Mouse (Mus musculus): ENCODE measurements at regions not wholly inside any gene's neighbourhood (a gene's known extent, or its start where the extent isn't known, plus 50 kb on each side); places are given as distances from the start of the nearest gene placed in this dataset.

GRCm38 (mm10) chr17:47112556-47113225 is 102.3 kb upstream of the Ubr2 start:
- TF ChIP-seq POLR2A (IDR thresholded peaks at IDR 0.05; ENCODE audit: borderline replicate concordance, control insufficient read depth, low read depth, low read length) (no peak), CTCF (IDR thresholded peaks at IDR 0.05; ENCODE audit: control insufficient read depth, insufficient read depth, low read length) (peak; percentile 42; the same call in 1 of the 2 replicates)
- 84% methylated on average over 16 of the region's 16 CpGs for WGBS

GRCm38 (mm10) chr17:47110836-47111235 is 100.5 kb upstream of the Ubr2 start:
- Histone ChIP-seq H3K4me3 (replicated peaks; ENCODE audit: control insufficient read depth, low read depth, low read length) (no peak overlapping the region), H3K27ac (ENCODE audit: control insufficient read depth, insufficient read depth, low read depth, low read length, poor library complexity) (no peak overlapping the region), H3K4me1 (ENCODE audit: control insufficient read depth, insufficient read depth, low read length) (peaks cover 2% of the 10 kb centered on the region)
- 80% methylated on average over 4 of the region's 4 CpGs for WGBS
- TF ChIP-seq POLR2A (IDR thresholded peaks at IDR 0.05; ENCODE audit: borderline replicate concordance, control insufficient read depth, low read depth, low read length): no peak
- TF ChIP-seq CTCF (IDR thresholded peaks at IDR 0.05; ENCODE audit: control insufficient read depth, insufficient read depth, low read length): no peak

More at GRCm38 (mm10) chr17:47112556-47113225, 102.3 kb upstream of the Ubr2 start:
- Histone ChIP-seq H3K4me1 (ENCODE audit: control insufficient read depth, insufficient read depth, low read length) (no peaks in the 10 kb centered on the region; the same call in 1 of the 2 replicates), H3K27ac (ENCODE audit: control insufficient read depth, insufficient read depth, low read depth, low read length, poor library complexity) (no peak overlapping the region), H3K4me3 (replicated peaks; ENCODE audit: control insufficient read depth, low read depth, low read length) (no peak overlapping the region)

GRCm38 (mm10) chr17:47104328-47104727 is 94.0 kb upstream of the Ubr2 start:
- H3K27ac ChIP-seq (ENCODE audit: control insufficient read depth, insufficient read depth, low read depth, low read length, poor library complexity): no peak overlapping the region
- peaks cover 2% of the 10 kb centered on the region for H3K4me1 ChIP-seq (ENCODE audit: control insufficient read depth, insufficient read depth, low read length)
- no peak overlapping the region for H3K4me3 ChIP-seq (replicated peaks; ENCODE audit: control insufficient read depth, low read depth, low read length)
- no peak for TF ChIP-seq CTCF (IDR thresholded peaks at IDR 0.05; ENCODE audit: control insufficient read depth, insufficient read depth, low read length)
- no peak for TF ChIP-seq POLR2A (IDR thresholded peaks at IDR 0.05; ENCODE audit: borderline replicate concordance, control insufficient read depth, low read depth, low read length)
- 57% methylated on average over 4 of the region's 4 CpGs for WGBS

GRCm38 (mm10) chr17:47095191-47095590 is 84.8 kb upstream of the Ubr2 start:
- TF ChIP-seq POLR2A (IDR thresholded peaks at IDR 0.05; ENCODE audit: borderline replicate concordance, control insufficient read depth, low read depth, low read length) (no peak), CTCF (IDR thresholded peaks at IDR 0.05; ENCODE audit: control insufficient read depth, insufficient read depth, low read length) (no peak)
- 80% methylated on average over 3 of the region's 3 CpGs for WGBS
- no peaks in the 10 kb centered on the region for H3K4me1 ChIP-seq (ENCODE audit: control insufficient read depth, insufficient read depth, low read length)
- H3K27ac ChIP-seq (ENCODE audit: control insufficient read depth, insufficient read depth, low read depth, low read length, poor library complexity): no peak overlapping the region
- no peak overlapping the region for H3K4me3 ChIP-seq (replicated peaks; ENCODE audit: control insufficient read depth, low read depth, low read length)

- Histone ChIP-seq H3K4me1 (ENCODE audit: control insufficient read depth, insufficient read depth, low read length) (no peaks in the 10 kb centered on the region), H3K4me3 (replicated peaks; ENCODE audit: control insufficient read depth, low read depth, low read length) (no peak overlapping the region), H3K27ac (ENCODE audit: control insufficient read depth, insufficient read depth, low read depth, low read length, poor library complexity) (no peak overlapping the region)
- WGBS: 84% methylated on average over 9 of the region's 9 CpGs
- TF ChIP-seq POLR2A (IDR thresholded peaks at IDR 0.05; ENCODE audit: borderline replicate concordance, control insufficient read depth, low read depth, low read length) (no peak), CTCF (IDR thresholded peaks at IDR 0.05; ENCODE audit: control insufficient read depth, insufficient read depth, low read length) (no peak)
Measured at GRCm38 (mm10) chr17:47092076-47092475, 81.7 kb upstream of the Ubr2 start.

- WGBS: 63% methylated on average over 3 of the region's 3 CpGs
- 0 out of 2 replicates have a peak, but pooled peaks have one; percentile 25 for TF ChIP-seq CTCF (IDR thresholded peaks at IDR 0.05; ENCODE audit: control insufficient read depth, insufficient read depth, low read length)
- TF ChIP-seq POLR2A (IDR thresholded peaks at IDR 0.05; ENCODE audit: borderline replicate concordance, control insufficient read depth, low read depth, low read length): no peak
- H3K27ac ChIP-seq (ENCODE audit: control insufficient read depth, insufficient read depth, low read depth, low read length, poor library complexity): no peak overlapping the region
- no peak overlapping the region for H3K4me3 ChIP-seq (replicated peaks; ENCODE audit: control insufficient read depth, low read depth, low read length)
- H3K4me1 ChIP-seq (ENCODE audit: control insufficient read depth, insufficient read depth, low read length): no peaks in the 10 kb centered on the region
Measured at GRCm38 (mm10) chr17:47089769-47090168, 79.4 kb upstream of the Ubr2 start.

GRCm38 (mm10) chr17:47069206-47069605 is 58.9 kb upstream of the Ubr2 start:
- no peak for TF ChIP-seq POLR2A (IDR thresholded peaks at IDR 0.05; ENCODE audit: borderline replicate concordance, control insufficient read depth, low read depth, low read length)
- TF ChIP-seq CTCF (IDR thresholded peaks at IDR 0.05; ENCODE audit: control insufficient read depth, insufficient read depth, low read length): no peak
- no peak overlapping the region for H3K27ac ChIP-seq (ENCODE audit: control insufficient read depth, insufficient read depth, low read depth, low read length, poor library complexity)
- no peak overlapping the region for H3K4me3 ChIP-seq (replicated peaks; ENCODE audit: control insufficient read depth, low read depth, low read length)
- WGBS: 94% methylated on average over 2 of the region's 2 CpGs
- no peaks in the 10 kb centered on the region for H3K4me1 ChIP-seq (ENCODE audit: control insufficient read depth, insufficient read depth, low read length)

GRCm38 (mm10) chr17:47065307-47065901 is 55.0 kb upstream of the Ubr2 start:
- 87% methylated on average over 4 of the region's 4 CpGs for WGBS
- Histone ChIP-seq H3K27ac (ENCODE audit: control insufficient read depth, insufficient read depth, low read depth, low read length, poor library complexity) (no peak overlapping the region), H3K4me1 (ENCODE audit: control insufficient read depth, insufficient read depth, low read length) (no peaks in the 10 kb centered on the region), H3K4me3 (replicated peaks; ENCODE audit: control insufficient read depth, low read depth, low read length) (no peak overlapping the region)
- TF ChIP-seq CTCF (IDR thresholded peaks at IDR 0.05; ENCODE audit: control insufficient read depth, insufficient read depth, low read length): no peak
- no peak for TF ChIP-seq POLR2A (IDR thresholded peaks at IDR 0.05; ENCODE audit: borderline replicate concordance, control insufficient read depth, low read depth, low read length)
